Mouse (Mus musculus): ENCODE data around the gene Rps6kb2. TPM values are rescaled to one million over a fixed set of nuclear protein-coding genes. Genes with fewer than 3 reads are reported as not detected.

The Rps6kb2 gene
- total and polyA plus RNA-seq, 2 experiments from 2014 or later, result 24.7 to 56.5 TPM

- DNase-seq (ENCODE audit: low spot score) (no peak), ATAC-seq (0 out of 2 replicates have a peak, but pooled peaks have one; percentile 4)
- H3K27me3 ChIP-seq (ENCODE audit: insufficient read depth, low read length), result no peaks in the 10 kb centered on the region
- H3K36me3 ChIP-seq (ENCODE audit: insufficient read depth, low read length), result peaks cover 38% of the 10 kb centered on the region; the same call in 1 of the 2 replicates
- no peak overlapping the region for H3K27ac ChIP-seq
- no peaks in the 10 kb centered on the region for H3K4me1 ChIP-seq (ENCODE audit: insufficient read depth, low read length)
- H3K4me3 ChIP-seq (ENCODE audit: low read length), result no peak overlapping the region
- TF ChIP-seq CTCF (IDR thresholded peaks at IDR 0.05; ENCODE audit: low read depth), result no peak
- no peaks in the 10 kb centered on the region for H3K9me3 ChIP-seq (ENCODE audit: low read length)
- no peak overlapping the region for H3K9ac ChIP-seq (replicated peaks; ENCODE audit: low read length)
- no peak overlapping the region for H3K4me2 ChIP-seq (ENCODE audit: low read depth, low read length)
- 74% methylated on average over 5 of the region's 5 CpGs for WGBS
These were observed 49.3 kb downstream of the Rps6kb2 start for GRCm38 (mm10) chr19:4113806-4114230.

GRCm38 (mm10) chr19:4113186-4113805 lies 49.9 kb downstream of the Rps6kb2 start:
- H3K27ac ChIP-seq, result no peak overlapping the region
- TF ChIP-seq CTCF (IDR thresholded peaks at IDR 0.05; ENCODE audit: low read depth), result no peak
- no peak overlapping the region for H3K9ac ChIP-seq (replicated peaks; ENCODE audit: low read length)
- H3K9me3 ChIP-seq (ENCODE audit: low read length), result no peaks in the 10 kb centered on the region
- peak; percentile 53 for ATAC-seq
- no peak overlapping the region for H3K4me3 ChIP-seq (ENCODE audit: low read length)
- WGBS, result 60% methylated on average over 13 of the region's 13 CpGs
- no peaks in the 10 kb centered on the region for H3K27me3 ChIP-seq (ENCODE audit: insufficient read depth, low read length)
- peaks cover 38% of the 10 kb centered on the region; the same call in 1 of the 2 replicates for H3K36me3 ChIP-seq (ENCODE audit: insufficient read depth, low read length)
- H3K4me1 ChIP-seq (ENCODE audit: insufficient read depth, low read length), result no peaks in the 10 kb centered on the region
- no peak overlapping the region for H3K4me2 ChIP-seq (ENCODE audit: low read depth, low read length)
- peak; percentile 67 for DNase-seq (ENCODE audit: low spot score)

GRCm38 (mm10) chr19:4112063-4112960 lies 50.8 kb downstream of the Rps6kb2 start:
- H3K9me3 ChIP-seq (ENCODE audit: low read length), result no peaks in the 10 kb centered on the region
- TF ChIP-seq CTCF (IDR thresholded peaks at IDR 0.05; ENCODE audit: low read depth), result no peak
- no peak overlapping the region for H3K9ac ChIP-seq (replicated peaks; ENCODE audit: low read length)
- no peak overlapping the region for H3K4me2 ChIP-seq (ENCODE audit: low read depth, low read length)
- H3K27me3 ChIP-seq (ENCODE audit: insufficient read depth, low read length), result no peaks in the 10 kb centered on the region
- peaks cover 38% of the 10 kb centered on the region; the same call in 1 of the 2 replicates for H3K36me3 ChIP-seq (ENCODE audit: insufficient read depth, low read length)
- 95% methylated on average over 26 of the region's 26 CpGs for WGBS
- no peak overlapping the region for H3K27ac ChIP-seq
- no peak overlapping the region for H3K4me3 ChIP-seq (ENCODE audit: low read length)
- no peaks in the 10 kb centered on the region for H3K4me1 ChIP-seq (ENCODE audit: insufficient read depth, low read length)
- ATAC-seq (no peak), DNase-seq (ENCODE audit: low spot score) (no peak)

- ATAC-seq (no peak), DNase-seq (ENCODE audit: low spot score) (no peak)
- Histone ChIP-seq H3K9ac (replicated peaks; ENCODE audit: low read length) (no peak overlapping the region), H3K4me3 (ENCODE audit: low read length) (no peak overlapping the region), H3K36me3 (ENCODE audit: insufficient read depth, low read length) (peaks cover 25% of the 10 kb centered on the region; the same call in 1 of the 2 replicates), H3K4me1 (ENCODE audit: insufficient read depth, low read length) (no peaks in the 10 kb centered on the region), H3K4me2 (ENCODE audit: low read depth, low read length) (no peak overlapping the region), H3K27me3 (ENCODE audit: insufficient read depth, low read length) (no peaks in the 10 kb centered on the region), H3K9me3 (ENCODE audit: low read length) (no peaks in the 10 kb centered on the region), H3K27ac (no peak overlapping the region)
- WGBS, result 89% methylated on average over 9 of the region's 9 CpGs
- TF ChIP-seq CTCF (IDR thresholded peaks at IDR 0.05; ENCODE audit: low read depth), result no peak
These were observed 54.6 kb downstream of the Rps6kb2 start for GRCm38 (mm10) chr19:4108535-4108934.

- Histone ChIP-seq H3K4me3 (ENCODE audit: low read length) (no peak overlapping the region), H3K27me3 (ENCODE audit: insufficient read depth, low read length) (no peaks in the 10 kb centered on the region), H3K9ac (replicated peaks; ENCODE audit: low read length) (no peak overlapping the region), H3K9me3 (ENCODE audit: low read length) (no peaks in the 10 kb centered on the region), H3K4me2 (ENCODE audit: low read depth, low read length) (no peak overlapping the region), H3K27ac (no peak overlapping the region), H3K36me3 (ENCODE audit: insufficient read depth, low read length) (peaks cover 8% of the 10 kb centered on the region; the same call in 1 of the 2 replicates), H3K4me1 (ENCODE audit: insufficient read depth, low read length) (peaks cover 3% of the 10 kb centered on the region; the same call in 1 of the 2 replicates)
- no peak for ATAC-seq
- TF ChIP-seq CTCF (IDR thresholded peaks at IDR 0.05; ENCODE audit: low read depth), result no peak
- no peak for DNase-seq (ENCODE audit: low spot score)
- WGBS, result 94% methylated on average over 14 of the region's 14 CpGs
These were observed 56.5 kb downstream of the Rps6kb2 start for GRCm38 (mm10) chr19:4106654-4107053.

- H3K4me2 ChIP-seq (ENCODE audit: low read depth, low read length), result no peak overlapping the region
- no peak overlapping the region for H3K4me3 ChIP-seq (ENCODE audit: low read length)
- H3K4me1 ChIP-seq (ENCODE audit: insufficient read depth, low read length), result peaks cover 18% of the 10 kb centered on the region
- TF ChIP-seq CTCF (IDR thresholded peaks at IDR 0.05; ENCODE audit: low read depth), result no peak
- WGBS, result 88% methylated on average over 16 of the region's 16 CpGs
- H3K27me3 ChIP-seq (ENCODE audit: insufficient read depth, low read length), result no peaks in the 10 kb centered on the region
- no peaks in the 10 kb centered on the region for H3K9me3 ChIP-seq (ENCODE audit: low read length)
- no peak overlapping the region for H3K27ac ChIP-seq
- no peak for DNase-seq (ENCODE audit: low spot score)
- no peak for ATAC-seq
- peaks cover 7% of the 10 kb centered on the region; the same call in 1 of the 2 replicates for H3K36me3 ChIP-seq (ENCODE audit: insufficient read depth, low read length)
- no peak overlapping the region for H3K9ac ChIP-seq (replicated peaks; ENCODE audit: low read length)
These were observed 58.4 kb downstream of the Rps6kb2 start for GRCm38 (mm10) chr19:4104675-4105194.

Other genes starting within 250 kb of the Rps6kb2 start
Only the 30 nearest of the 32 such genes appear.
- 12.8 and 19.9 TPM in 2 replicates for gene Unc93b1, start 228.2 kb downstream of the Rps6kb2 start, total RNA-seq (2014; rRNA removed)
- gene Unc93b1, start 228.2 kb downstream of the Rps6kb2 start, polyA plus RNA-seq (2015; fragmentation: Nextera tagmentation; extraction: Ambion mirVana), result 15.3 and 16.3 TPM in 2 replicates
- gene Aldh3b3, start 204.7 kb downstream of the Rps6kb2 start, total RNA-seq (2014; rRNA removed), result not detected in 2 replicates
- not detected in 2 replicates for gene Aldh3b3, start 204.7 kb downstream of the Rps6kb2 start, polyA plus RNA-seq (2015; fragmentation: Nextera tagmentation; extraction: Ambion mirVana)
- gene Aldh3b2, start 191.0 kb downstream of the Rps6kb2 start, total RNA-seq (2014; rRNA removed), result 0.32 and 1.1 TPM in 2 replicates
- 0.95 and 1.4 TPM in 2 replicates for gene Aldh3b2, start 191.0 kb downstream of the Rps6kb2 start, polyA plus RNA-seq (2015; fragmentation: Nextera tagmentation; extraction: Ambion mirVana)
- gene Acy3, start 176.8 kb downstream of the Rps6kb2 start, total RNA-seq (2014; rRNA removed), result 3.3 and 7.3 TPM in 2 replicates
- gene Acy3, start 176.8 kb downstream of the Rps6kb2 start, polyA plus RNA-seq (2015; fragmentation: Nextera tagmentation; extraction: Ambion mirVana), result 2.8 and 3.5 TPM in 2 replicates
- gene Tbx10, start 170.6 kb downstream of the Rps6kb2 start, total RNA-seq (2014; rRNA removed), result not detected in 2 replicates
- 0.36 and 0.39 TPM in 2 replicates for gene Tbx10, start 170.6 kb downstream of the Rps6kb2 start, polyA plus RNA-seq (2015; fragmentation: Nextera tagmentation; extraction: Ambion mirVana)
- 23.5 and 29.1 TPM in 2 replicates for gene Nudt8, start 162.8 kb downstream of the Rps6kb2 start, total RNA-seq (2014; rRNA removed)
- gene Nudt8, start 162.8 kb downstream of the Rps6kb2 start, polyA plus RNA-seq (2015; fragmentation: Nextera tagmentation; extraction: Ambion mirVana), result 25.9 and 26.0 TPM in 2 replicates
- gene Gm49405, start 162.7 kb downstream of the Rps6kb2 start, total RNA-seq (2014; rRNA removed), result 2.5 and 3.5 TPM in 2 replicates
- 2.1 and 2.2 TPM in 2 replicates for gene Gm49405, start 162.7 kb downstream of the Rps6kb2 start, polyA plus RNA-seq (2015; fragmentation: Nextera tagmentation; extraction: Ambion mirVana)
- gene Doc2g, start 160.0 kb downstream of the Rps6kb2 start, total RNA-seq (2014; rRNA removed), result 3.7 and 3.9 TPM in 2 replicates
- 3.5 and 3.7 TPM in 2 replicates for gene Doc2g, start 160.0 kb downstream of the Rps6kb2 start, polyA plus RNA-seq (2015; fragmentation: Nextera tagmentation; extraction: Ambion mirVana)
- 160 and 203 TPM in 2 replicates for gene Ndufv1, start 150.5 kb downstream of the Rps6kb2 start, total RNA-seq (2014; rRNA removed)
- 285 and 291 TPM in 2 replicates for gene Ndufv1, start 150.5 kb downstream of the Rps6kb2 start, polyA plus RNA-seq (2015; fragmentation: Nextera tagmentation; extraction: Ambion mirVana)
- gene Gstp1, start 125.4 kb downstream of the Rps6kb2 start, total RNA-seq (2014; rRNA removed), result 317 and 335 TPM in 2 replicates
- gene Gstp1, start 125.4 kb downstream of the Rps6kb2 start, polyA plus RNA-seq (2015; fragmentation: Nextera tagmentation; extraction: Ambion mirVana), result 575 and 599 TPM in 2 replicates
- 0.52 TPM in 1 of 2 replicates, not detected in the other for gene Gstp2, start 117.3 kb downstream of the Rps6kb2 start, total RNA-seq (2014; rRNA removed)
- gene Gstp2, start 117.3 kb downstream of the Rps6kb2 start, polyA plus RNA-seq (2015; fragmentation: Nextera tagmentation; extraction: Ambion mirVana), result 2.2 and 3.0 TPM in 2 replicates
- not detected in 2 replicates for gene Gstp3, start 103.8 kb downstream of the Rps6kb2 start, total RNA-seq (2014; rRNA removed)
- not detected in 2 replicates for gene Gstp3, start 103.8 kb downstream of the Rps6kb2 start, polyA plus RNA-seq (2015; fragmentation: Nextera tagmentation; extraction: Ambion mirVana)
- not detected in 2 replicates for gene Cabp2, start 81.8 kb downstream of the Rps6kb2 start, total RNA-seq (2014; rRNA removed)
- gene Cabp2, start 81.8 kb downstream of the Rps6kb2 start, polyA plus RNA-seq (2015; fragmentation: Nextera tagmentation; extraction: Ambion mirVana), result not detected in 2 replicates
- gene Cdk2ap2, start 66.2 kb downstream of the Rps6kb2 start, total RNA-seq (2014; rRNA removed), result 49.4 and 57.5 TPM in 2 replicates
- gene Cdk2ap2, start 66.2 kb downstream of the Rps6kb2 start, polyA plus RNA-seq (2015; fragmentation: Nextera tagmentation; extraction: Ambion mirVana), result 63.9 and 64.6 TPM in 2 replicates
- gene Pitpnm1, start 63.4 kb downstream of the Rps6kb2 start, total RNA-seq (2014; rRNA removed), result 134 and 142 TPM in 2 replicates
- 88.0 and 91.9 TPM in 2 replicates for gene Pitpnm1, start 63.4 kb downstream of the Rps6kb2 start, polyA plus RNA-seq (2015; fragmentation: Nextera tagmentation; extraction: Ambion mirVana)
- gene Aip, start 37.5 kb downstream of the Rps6kb2 start, total RNA-seq (2014; rRNA removed), result 33.4 and 38.2 TPM in 2 replicates
- 89.4 and 94.3 TPM in 2 replicates for gene Aip, start 37.5 kb downstream of the Rps6kb2 start, polyA plus RNA-seq (2015; fragmentation: Nextera tagmentation; extraction: Ambion mirVana)
- gene Gpr152, start 23.6 kb downstream of the Rps6kb2 start, total RNA-seq (2014; rRNA removed), result 0.37 TPM in 1 of 2 replicates, not detected in the other
- 0.05 TPM in 1 of 2 replicates, not detected in the other for gene Gpr152, start 23.6 kb downstream of the Rps6kb2 start, polyA plus RNA-seq (2015; fragmentation: Nextera tagmentation; extraction: Ambion mirVana)
- gene Cabp4, start 19.3 kb downstream of the Rps6kb2 start, total RNA-seq (2014; rRNA removed), result not detected in 2 replicates
- 0.29 and 0.51 TPM in 2 replicates for gene Cabp4, start 19.3 kb downstream of the Rps6kb2 start, polyA plus RNA-seq (2015; fragmentation: Nextera tagmentation; extraction: Ambion mirVana)
- 71.5 and 137 TPM in 2 replicates for gene Coro1b, start 14.7 kb downstream of the Rps6kb2 start, total RNA-seq (2014; rRNA removed)
- 90.7 and 114 TPM in 2 replicates for gene Coro1b, start 14.7 kb downstream of the Rps6kb2 start, polyA plus RNA-seq (2015; fragmentation: Nextera tagmentation; extraction: Ambion mirVana)
- 1.0 TPM in 1 of 2 replicates, not detected in the other for gene Ptprcap, start 9.8 kb downstream of the Rps6kb2 start, total RNA-seq (2014; rRNA removed)
- 0.40 and 0.44 TPM in 2 replicates for gene Ptprcap, start 9.8 kb downstream of the Rps6kb2 start, polyA plus RNA-seq (2015; fragmentation: Nextera tagmentation; extraction: Ambion mirVana)
- 5.5 and 8.3 TPM in 2 replicates for gene Carns1, start 12.1 kb upstream of the Rps6kb2 start, total RNA-seq (2014; rRNA removed)
- gene Carns1, start 12.1 kb upstream of the Rps6kb2 start, polyA plus RNA-seq (2015; fragmentation: Nextera tagmentation; extraction: Ambion mirVana), result 7.1 and 7.5 TPM in 2 replicates
- gene Tbc1d10c, start 27.9 kb upstream of the Rps6kb2 start, total RNA-seq (2014; rRNA removed), result 2.7 and 3.8 TPM in 2 replicates
- 0.95 and 1.4 TPM in 2 replicates for gene Tbc1d10c, start 27.9 kb upstream of the Rps6kb2 start, polyA plus RNA-seq (2015; fragmentation: Nextera tagmentation; extraction: Ambion mirVana)
- gene Ppp1ca, start 28.7 kb upstream of the Rps6kb2 start, total RNA-seq (2014; rRNA removed), result 502 and 597 TPM in 2 replicates
- gene Ppp1ca, start 28.7 kb upstream of the Rps6kb2 start, polyA plus RNA-seq (2015; fragmentation: Nextera tagmentation; extraction: Ambion mirVana), result 564 and 571 TPM in 2 replicates
- gene Rad9a, start 38.3 kb upstream of the Rps6kb2 start, total RNA-seq (2014; rRNA removed), result 15.8 and 25.8 TPM in 2 replicates
- gene Rad9a, start 38.3 kb upstream of the Rps6kb2 start, polyA plus RNA-seq (2015; fragmentation: Nextera tagmentation; extraction: Ambion mirVana), result 13.7 and 14.6 TPM in 2 replicates
- gene Clcf1, start 50.9 kb upstream of the Rps6kb2 start, total RNA-seq (2014; rRNA removed), result 0.42 and 3.8 TPM in 2 replicates
- 0.83 TPM in 2 replicates for gene Clcf1, start 50.9 kb upstream of the Rps6kb2 start, polyA plus RNA-seq (2015; fragmentation: Nextera tagmentation; extraction: Ambion mirVana)
- gene AC109138.7, start 51.0 kb upstream of the Rps6kb2 start, total RNA-seq (2014; rRNA removed), result not detected in 2 replicates
- not detected in 2 replicates for gene AC109138.7, start 51.0 kb upstream of the Rps6kb2 start, polyA plus RNA-seq (2015; fragmentation: Nextera tagmentation; extraction: Ambion mirVana)
- gene Pold4, start 68.5 kb upstream of the Rps6kb2 start, total RNA-seq (2014; rRNA removed), result 28.1 and 28.7 TPM in 2 replicates
- 24.5 and 26.2 TPM in 2 replicates for gene Pold4, start 68.5 kb upstream of the Rps6kb2 start, polyA plus RNA-seq (2015; fragmentation: Nextera tagmentation; extraction: Ambion mirVana)
- gene Ssh3, start 105.8 kb upstream of the Rps6kb2 start, total RNA-seq (2014; rRNA removed), result 64.6 and 69.6 TPM in 2 replicates
- 18.9 and 21.8 TPM in 2 replicates for gene Ssh3, start 105.8 kb upstream of the Rps6kb2 start, polyA plus RNA-seq (2015; fragmentation: Nextera tagmentation; extraction: Ambion mirVana)
- 97.2 and 121 TPM in 2 replicates for gene Ankrd13d, start 119.8 kb upstream of the Rps6kb2 start, total RNA-seq (2014; rRNA removed)
- gene Ankrd13d, start 119.8 kb upstream of the Rps6kb2 start, polyA plus RNA-seq (2015; fragmentation: Nextera tagmentation; extraction: Ambion mirVana), result 70.9 and 71.5 TPM in 2 replicates
- 138 and 142 TPM in 2 replicates for gene Grk2, start 142.9 kb upstream of the Rps6kb2 start, total RNA-seq (2014; rRNA removed)
- gene Grk2, start 142.9 kb upstream of the Rps6kb2 start, polyA plus RNA-seq (2015; fragmentation: Nextera tagmentation; extraction: Ambion mirVana), result 25.8 and 26.2 TPM in 2 replicates